Mouse (Mus musculus) urinary bladder, postnatal 4 days (tissue): ENCODE data around the gene Wnk2.
A peak's percentile ranks its signal among the peaks of the same experiment; 100 is the strongest.

Experiments used
- DNase-seq, 2 experiments: peaks; one replicate each; pipeline ENCODE4 v3.0.0; 2021 to 2022; ENCODE audit warnings: low spot score in 2 of 2

The Wnk2 gene

DNA sequence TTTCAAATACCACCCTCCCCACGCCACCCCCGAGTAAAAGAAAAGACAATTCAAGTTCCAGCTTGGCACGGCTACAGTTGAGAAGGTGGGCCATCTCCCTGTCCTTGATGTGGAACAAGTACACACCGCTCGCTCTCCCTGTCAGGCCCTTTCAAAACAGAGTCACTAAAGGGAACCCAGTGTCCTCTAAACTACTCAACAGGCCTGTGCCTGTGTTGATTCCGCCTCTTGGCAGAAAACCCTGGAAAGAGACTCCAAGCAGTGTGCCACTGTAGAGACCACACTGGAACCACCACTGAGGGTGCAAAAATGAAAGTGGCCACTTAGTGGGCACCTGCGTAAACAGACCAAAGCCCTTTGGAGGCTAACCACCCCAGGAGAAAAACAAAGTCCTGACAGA is 4.5 kb downstream of the Wnk2 start:
- DNase-seq, result no peak

DNA sequence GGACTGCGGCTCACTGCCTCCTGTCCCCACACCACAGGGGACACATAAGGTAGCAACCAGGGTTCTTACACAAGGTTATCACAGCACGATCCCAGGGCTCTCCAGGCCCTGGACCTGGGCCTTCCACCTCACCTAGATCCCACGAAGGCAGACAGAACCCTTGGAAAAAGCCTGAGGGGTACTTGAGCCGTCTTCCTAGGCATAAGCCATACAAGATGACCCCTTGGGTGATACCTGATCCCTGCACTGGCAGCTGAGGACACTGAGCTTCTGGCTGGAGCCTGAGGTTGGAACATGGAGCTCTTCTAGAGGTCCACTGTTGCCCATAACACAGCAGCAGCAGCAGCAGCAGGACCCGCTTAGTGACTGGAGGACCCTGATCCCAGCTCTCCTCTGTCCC is 5.4 kb downstream of the Wnk2 start:
- no peak for DNase-seq

DNA sequence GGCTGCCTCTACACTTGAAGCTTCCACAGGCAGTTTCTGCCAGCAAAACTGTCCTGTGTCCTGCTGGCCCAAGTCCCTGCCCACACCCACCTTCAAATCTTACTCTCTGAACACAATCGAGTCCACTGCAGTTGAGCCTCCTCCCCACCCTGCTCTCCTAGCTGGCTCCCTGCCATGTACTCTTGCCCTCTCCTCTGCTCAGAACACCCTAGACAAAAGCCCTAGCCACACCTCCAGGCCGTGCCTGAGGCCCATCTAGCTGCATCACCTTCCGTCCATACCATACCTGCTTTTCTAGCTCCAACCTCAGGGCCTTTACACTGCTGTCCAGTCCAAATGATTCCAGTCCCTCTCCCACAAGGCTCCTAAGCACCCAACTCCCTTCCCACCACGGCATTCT is 7.2 kb downstream of the Wnk2 start:
- DNase-seq, result no peak

DNA sequence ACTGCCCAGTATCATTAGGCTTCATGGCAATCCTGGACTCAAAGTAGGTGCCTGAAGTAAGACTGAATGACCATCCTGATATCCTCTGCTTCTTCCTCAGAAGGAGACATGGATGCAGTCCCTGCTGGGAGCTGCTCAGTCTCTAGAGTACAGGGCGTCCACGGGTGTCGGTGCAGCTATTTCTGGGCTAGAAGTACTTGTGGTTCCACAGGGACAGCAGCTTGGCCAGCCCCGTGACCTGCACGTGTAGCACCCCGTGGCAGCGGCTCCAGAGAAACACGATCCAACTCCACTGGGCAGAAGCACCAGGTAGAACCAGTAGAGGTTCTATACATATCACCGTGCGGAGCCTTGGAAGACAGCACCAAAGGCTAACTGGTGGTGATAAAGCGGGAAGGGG is 13.3 kb downstream of the Wnk2 start:
- no peak for DNase-seq

DNA sequence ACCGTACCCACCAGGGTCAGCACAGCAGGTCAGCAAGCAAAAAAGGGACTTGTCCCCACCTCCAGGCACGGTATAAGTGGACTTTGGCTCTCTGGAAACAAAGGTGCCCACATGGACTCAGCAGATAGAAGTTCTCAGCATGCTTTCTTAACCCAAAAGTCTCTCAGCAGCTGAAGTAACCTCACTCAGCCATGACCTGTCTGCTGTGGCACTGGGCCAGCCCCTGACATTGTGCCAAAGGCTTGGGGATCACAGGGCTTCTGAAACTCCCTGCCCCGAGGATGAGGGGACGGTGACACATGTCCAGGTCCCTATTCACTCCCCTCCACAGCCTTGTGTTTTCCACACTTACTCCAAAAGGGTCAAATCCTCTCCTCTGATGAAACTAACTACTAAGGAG is 14.7 kb downstream of the Wnk2 start:
- DNase-seq, result no peak

DNA sequence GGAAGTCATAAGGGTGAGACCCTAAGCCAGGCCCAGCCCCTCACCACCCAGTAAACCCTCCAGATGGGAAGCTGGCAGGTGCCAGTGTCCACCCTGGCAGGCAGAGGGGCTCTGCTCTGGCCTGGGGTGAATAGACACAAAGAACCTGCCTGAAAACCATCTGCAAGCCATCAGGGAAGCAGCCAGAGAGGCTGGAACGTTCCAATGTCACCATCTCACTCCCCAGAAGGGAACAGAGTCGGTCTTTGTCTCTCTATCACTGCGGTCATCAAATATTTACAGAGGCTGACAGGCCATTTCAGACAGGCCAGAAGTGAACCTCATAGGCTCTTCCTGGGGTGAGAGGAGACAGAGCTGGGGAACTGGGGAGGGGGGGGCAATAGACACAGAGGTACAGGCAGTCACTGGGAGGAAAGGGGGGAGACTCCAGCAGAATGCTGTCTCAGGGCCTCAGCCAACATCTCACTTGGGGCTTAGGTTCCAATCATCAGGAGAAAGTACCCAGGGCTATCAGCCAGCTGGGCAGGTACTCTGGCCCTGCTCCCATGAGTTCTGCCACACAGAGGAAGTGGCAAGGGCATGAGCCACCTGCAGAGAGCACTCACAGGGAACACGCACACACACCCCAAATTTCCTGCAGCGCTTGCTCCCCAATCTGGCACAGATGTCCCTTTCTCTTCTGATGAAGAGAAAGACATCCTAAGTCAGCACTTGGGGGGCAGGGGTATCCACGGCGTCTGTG is 15.7 kb downstream of the Wnk2 start:
- DNase-seq, result no peak

DNA sequence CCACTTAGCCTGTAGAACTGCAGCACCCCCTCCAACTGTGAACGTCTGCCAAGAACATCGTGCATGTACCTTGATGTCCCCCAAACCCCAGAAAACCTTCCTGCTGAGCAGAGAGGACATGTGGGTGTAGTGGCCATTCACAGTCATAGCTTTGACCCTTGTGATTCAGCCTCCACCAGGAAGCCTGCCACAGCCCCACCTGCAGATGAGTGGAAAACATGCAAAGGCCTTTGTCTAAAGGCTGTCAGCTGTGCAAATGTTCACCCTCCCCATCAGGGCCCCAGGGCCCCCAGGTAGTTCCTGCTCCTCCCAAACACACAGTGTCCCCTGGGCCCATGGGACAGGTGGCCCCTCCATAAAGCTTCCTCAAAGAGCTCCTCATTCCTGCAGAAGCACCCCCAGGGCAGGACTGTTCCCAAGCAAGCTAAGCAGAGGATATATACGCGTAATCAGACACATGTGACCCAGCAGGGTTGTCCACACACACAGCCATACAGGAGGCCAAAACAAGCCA is 16.4 kb downstream of the Wnk2 start:
- DNase-seq, result no peak

DNA sequence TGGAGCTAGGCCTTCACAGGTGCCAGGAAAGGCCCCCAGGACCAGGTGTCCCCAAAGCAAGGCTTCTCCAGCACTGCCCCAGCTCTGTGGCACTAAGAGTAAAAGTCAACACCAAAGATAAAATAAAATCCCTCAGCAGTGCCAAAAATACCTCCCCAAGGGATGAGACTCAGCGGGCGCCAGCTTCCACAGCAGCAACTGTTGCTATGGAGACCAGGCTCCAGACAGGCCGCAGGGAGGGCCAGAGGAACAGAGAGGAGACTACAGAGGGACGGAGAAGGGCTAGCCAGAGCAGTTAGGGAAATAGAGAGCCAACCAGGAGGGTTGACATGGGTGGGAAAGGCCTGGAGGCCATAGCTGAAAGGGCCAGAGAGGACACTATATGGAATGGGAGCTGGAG is 18.0 kb downstream of the Wnk2 start:
- no peak for DNase-seq

DNA sequence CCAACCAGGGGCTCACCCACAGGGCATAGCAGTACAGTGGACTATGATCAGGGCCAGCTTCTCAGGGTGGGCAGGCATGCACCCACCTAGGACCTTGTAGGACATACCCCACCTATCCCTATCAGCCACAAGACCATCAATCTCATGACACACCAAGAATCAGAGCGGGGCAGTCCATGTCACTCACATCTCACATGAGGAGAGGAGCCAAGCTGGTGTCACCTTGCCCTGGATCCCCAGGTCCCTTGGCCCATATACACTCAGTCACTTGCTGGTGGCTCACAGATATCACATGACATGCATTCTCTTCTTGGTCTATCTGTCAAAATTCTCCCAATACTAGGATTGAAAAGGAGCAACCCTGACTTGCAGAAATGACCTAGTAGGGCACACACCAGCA is 18.7 kb downstream of the Wnk2 start:
- no peak for DNase-seq

DNA sequence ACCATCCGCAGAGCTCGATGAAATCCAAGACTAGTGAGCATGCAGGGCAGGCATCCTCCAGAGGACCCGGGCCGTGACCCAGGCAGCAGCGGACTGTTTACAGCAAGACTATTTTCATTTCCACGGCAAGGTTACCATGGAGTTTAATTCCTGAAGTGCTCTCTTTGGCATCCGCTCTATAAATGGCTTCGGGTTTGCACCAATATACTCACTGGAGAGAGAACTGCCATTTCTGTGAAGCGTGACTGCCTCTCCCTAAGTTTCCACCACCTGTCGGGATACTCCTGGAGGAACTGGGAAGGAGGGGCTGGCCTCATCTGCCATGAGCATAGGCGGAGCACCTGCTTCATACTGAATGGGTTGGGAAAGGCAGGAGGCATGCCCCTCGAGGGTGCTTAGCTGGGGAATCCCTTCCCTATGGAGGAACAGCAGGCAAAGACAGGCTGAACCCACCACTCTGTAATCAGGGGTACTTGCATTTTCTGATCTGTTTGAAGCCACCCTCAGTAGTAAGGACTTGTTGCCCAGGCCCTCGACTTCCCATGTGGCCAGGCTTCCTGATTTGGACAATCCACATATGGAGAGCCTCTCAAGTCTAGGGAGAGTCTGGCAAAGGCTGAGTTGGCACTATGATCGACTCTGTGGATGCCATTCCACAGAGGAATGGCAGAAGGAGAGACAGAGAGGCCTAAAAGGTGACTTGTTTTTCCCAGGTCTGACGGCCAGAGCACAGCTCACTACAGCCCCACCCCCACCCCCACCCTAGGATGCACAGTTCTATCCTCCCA is 19.8 kb downstream of the Wnk2 start:
- no peak for DNase-seq

DNA sequence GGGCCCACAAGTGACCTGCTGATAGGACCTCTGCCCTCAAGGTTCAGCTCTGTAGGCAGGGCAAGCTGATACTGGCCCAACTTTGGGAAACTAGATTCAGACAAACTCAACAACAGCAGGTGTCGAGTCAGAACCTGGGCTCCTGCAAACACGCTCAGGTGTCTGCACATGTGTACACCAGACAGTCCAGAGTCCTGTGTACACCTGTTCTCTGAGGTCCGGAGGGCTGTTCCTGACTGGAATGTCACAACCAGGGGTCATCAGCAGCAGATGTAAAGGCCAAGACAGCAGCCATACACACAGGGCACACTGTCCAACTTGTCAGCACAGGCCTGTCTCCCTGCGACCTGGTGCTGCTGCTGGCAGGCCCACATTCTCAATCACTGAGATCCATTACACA is 25.7 kb downstream of the Wnk2 start:
- DNase-seq, result no peak

DNA sequence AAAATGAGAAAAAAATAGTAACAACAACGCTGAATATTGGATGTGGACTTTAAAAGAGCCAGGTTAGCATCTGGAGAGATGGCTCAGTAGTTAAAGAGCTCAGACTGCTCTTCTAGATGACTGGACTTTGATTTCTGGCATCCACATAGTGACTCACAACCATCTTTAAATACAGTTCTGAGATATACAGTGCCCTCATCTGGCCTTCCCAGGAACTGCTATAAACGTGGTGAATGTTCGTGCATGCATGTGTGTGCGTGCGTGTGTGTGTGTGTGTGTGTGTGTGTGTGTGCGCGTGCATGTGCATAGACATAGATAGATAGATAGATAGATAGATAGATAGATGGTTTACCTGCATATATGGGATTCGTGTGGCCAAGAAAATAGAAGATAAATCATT is 30.3 kb downstream of the Wnk2 start:
- no peak for DNase-seq

DNA sequence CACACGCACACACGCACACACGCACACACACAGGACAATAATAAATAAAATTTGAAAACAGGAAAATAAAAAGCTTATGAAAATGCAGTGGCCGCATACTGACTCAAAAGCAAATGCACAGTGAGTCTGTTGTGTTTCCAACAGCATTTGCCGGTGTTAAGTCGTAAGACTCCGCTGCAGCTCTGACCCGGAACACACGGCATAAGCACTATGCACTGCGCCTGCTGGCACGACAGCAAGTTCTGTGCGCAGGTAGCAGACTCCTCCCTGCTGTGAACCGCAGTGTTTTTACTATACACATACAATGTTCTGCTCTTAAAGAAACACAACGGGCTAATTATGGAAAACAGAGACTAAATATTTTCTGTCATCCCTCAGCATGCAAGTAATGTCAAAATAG is 32.9 kb downstream of the Wnk2 start:
- no peak for DNase-seq

DNA sequence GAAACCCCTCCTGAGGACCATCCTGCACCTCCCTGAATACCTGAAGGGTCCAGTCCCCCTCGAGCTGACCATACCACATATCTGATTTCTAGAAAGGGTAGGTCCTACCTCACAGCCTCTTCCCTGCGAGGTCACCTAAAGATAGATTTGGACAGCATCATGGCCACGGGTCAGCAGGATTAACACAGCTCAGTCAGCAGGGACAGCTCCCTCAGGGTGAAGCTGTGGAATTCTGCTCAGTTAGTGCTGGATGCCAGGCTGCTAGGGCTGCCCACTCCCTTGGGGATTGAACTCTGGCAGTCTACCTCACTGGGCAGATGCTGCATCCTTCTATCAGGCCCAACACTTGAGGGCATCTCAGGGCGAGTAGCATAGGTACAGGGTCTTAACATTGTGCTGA is 33.7 kb downstream of the Wnk2 start:
- DNase-seq, result no peak

DNA sequence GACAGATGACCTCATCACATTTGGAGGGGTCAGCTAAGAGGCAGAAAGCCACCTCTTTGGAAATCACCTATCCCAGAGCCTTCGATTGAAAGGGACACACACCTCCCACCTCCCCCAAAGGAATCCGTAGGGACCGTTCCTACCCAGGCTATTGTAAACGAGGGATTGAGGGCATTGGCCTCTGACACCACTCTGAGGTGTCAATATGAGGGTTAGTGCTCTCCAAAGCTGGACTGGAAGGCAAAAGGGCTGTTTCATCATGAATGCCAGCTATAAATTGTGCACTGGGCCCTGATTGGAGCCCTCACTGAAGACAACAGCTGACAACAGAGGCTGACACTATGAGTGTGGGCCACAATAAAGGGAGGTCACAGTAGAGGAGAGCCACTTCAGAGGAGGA is 34.5 kb downstream of the Wnk2 start:
- DNase-seq, result no peak

DNA sequence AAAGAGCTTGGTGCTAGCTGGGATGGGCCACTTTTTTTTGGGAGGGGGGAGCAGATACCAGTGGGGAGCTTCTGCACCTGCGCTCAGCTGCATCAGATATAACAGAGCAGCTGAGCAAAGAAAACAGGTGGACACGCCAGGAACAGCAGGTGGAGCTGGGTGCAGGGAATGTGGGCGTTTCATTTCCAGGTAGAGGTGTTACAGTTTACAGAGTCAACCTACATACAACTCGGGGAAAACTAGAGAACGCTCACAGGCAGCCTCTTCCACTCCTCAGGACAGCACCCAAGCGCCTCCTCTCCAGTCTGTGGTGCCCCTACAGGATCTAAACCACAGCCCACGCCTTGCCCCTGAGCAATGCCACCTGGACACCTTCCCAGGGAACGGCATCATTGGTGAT is 35.2 kb downstream of the Wnk2 start:
- no peak for DNase-seq

DNA sequence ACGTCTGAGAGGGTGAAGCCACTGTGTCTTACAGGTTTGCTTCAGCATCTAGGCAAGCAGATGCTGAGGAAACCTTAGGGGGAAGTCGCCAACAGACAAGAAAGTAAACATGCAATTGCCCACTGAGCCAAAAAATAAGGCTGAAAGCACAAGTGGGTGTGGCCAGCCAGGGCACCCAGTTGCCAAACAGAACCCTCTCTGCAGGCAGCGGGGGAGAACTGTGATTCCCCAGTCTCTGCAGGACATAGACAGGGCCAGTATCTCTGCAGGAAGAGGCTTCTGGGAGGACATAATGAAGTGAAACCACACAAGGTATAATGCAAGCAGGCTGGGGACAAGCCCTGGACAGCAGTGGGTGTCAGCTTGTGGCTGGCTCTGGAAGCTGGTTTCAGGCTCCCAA is 38.1 kb downstream of the Wnk2 start:
- DNase-seq, result no peak

DNA sequence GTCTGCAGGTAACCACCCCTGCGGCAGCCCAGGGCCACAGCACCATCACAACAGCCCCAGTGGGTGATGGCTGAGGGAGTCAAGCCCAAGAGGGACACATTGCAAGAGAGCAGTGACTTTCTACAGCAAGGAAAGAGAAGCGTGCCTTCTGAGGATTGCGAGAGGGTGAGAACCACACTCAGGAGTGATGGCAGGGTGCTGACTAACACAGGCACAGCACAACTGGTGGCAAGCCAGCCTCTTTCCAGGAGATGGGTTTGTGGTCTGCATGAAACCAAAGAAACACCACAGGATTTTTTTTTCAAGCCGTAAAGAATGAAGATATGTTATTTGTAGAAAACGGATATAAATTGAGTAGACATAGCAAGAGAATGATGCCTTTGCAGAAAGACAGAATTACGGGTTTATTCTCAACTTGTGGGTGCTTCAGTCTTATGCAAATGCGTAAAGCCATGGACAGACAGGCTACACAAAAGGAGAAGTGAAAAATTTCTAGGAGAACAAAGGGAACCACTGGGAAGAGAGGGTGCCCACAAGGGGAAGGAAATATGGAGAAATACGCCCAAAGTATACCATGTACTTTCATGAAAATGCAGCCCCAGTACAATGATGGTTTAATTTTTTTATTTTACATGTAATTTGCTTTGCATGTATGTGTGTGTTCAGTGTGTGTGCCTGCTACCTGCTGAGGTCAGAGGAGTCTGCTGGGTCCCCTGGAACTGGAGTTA is 39.5 kb downstream of the Wnk2 start:
- no peak for DNase-seq

DNA sequence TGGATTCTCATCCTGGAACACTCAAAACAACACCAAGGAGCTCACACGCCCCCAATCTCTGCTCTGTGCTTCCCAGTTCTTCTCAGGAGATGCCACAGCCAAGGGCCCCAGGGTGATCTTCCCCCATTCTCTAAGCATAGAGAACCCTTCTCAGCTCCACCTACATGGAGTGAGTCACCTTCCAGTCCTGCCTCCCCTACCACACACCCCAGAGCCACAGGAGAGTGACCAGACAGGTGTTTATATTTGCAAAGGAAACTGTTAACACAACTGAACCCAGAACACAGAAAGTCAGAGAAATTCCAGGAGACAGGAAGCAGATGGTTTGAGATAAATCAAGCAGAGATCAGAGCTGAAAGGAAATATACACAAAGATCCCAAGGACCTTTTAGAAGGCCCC is 43.9 kb downstream of the Wnk2 start:
- no peak for DNase-seq

DNA sequence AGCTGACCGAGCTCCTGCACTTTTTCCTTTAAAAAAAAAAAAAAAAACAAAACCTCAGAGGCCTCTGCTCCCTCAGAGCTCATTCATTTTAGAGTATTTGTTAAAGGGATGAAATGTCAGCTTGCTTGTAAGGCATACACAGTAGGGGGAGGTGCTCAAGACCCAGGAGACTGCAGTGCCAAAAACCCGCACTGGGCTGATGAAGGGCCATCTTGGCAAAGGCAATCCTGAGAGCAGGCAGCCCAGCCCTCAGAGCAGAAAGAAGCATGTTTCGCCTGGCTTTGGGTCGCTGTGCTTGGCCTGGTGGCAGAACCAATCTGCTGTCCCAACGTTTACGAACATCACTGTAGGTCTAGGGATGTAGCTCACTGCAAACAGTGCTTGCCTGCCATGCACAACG is 44.6 kb downstream of the Wnk2 start:
- no peak for DNase-seq

DNA sequence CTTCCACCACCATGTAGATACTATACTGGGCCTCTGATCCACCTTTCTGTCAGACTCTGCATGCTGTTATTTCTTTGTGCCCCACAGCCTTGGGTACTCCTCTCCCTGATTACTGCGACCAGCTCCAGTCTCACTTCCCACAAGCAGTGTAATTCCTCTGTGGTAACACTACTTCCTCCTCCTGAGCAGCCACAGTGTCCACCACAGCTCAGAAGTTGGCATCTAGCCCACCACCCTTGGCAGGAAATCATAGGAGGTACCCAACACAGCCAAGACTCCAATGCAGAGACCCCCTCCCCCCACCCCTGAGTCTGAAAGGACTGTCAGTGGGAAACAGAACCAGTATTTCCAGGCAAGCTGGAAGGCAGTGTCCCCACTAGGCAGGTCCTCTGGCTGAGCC is 47.4 kb downstream of the Wnk2 start:
- peak in 1 of 2 experiments; percentile 38 for DNase-seq

DNA sequence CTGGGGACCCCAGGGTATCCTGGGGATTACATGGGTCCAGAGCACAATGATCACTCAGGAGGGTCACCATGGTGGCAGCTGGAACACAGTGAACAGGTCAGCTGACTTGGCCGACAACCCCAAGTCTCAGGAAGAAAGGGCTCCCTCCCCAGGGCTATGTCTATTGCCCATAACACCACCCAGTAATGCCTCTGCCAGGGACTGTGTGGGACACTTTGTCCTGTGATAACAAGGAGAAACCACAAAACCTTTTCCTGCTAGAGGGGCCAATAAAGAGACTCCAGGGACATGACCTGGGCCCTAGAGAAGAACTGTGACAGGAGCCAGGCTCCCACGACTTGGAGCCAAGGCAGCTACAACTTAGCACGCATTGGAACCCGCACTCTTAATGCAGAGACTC is 51.0 kb downstream of the Wnk2 start:
- DNase-seq, result no peak

DNA sequence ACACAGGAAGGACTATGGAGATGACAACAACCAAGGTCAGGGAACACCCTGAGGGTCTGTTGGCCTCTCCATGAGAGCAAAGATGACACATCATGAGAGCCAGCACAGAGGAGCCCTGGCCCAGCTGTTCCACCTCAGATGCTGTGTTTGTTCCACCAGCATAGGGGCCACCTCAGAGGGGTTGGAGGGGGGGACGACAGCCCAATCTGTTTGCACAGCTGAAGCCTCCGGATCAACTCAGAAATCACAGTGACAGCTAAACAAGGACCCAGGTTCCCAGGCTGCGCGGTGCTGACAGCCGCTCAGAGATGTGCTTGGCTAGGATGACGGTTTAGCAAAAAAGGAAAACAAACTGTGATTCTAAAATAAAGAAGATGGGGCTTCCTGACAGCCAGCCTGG is 53.1 kb downstream of the Wnk2 start:
- no peak for DNase-seq
